Mouse (Mus musculus): Measurements from ENCODE around the gene Cdr2.

Gene Cdr2

GRCm38 (mm10) chr7:120910172-120910571, 71.9 kb downstream of the Cdr2 start:
- peak; percentile 72 for DNase-seq (ENCODE audit: low read depth, low spot score)
